Mouse (Mus musculus) small intestine, adult 2 months (tissue): ENCODE results near the gene Actr1a. TPM values are rescaled to one million over a fixed set of nuclear protein-coding genes. Genes with fewer than 3 reads are reported as not detected.

Experiments
- H3K27ac ChIP-seq: fragments of 200-500 bp; 2 replicates; pipeline ENCODE4 v1.5.1; 2012; ENCODE audit warnings: low read depth, low read length, control low read depth, inconsistent platforms; ENCODE audit not compliant: insufficient read depth
- H3K27me3 ChIP-seq: fragments of 200-500 bp; 2 replicates; pipeline ENCODE4 v1.6.1; 2012; ENCODE audit warnings: mild to moderate bottlenecking, moderate library complexity, low read length, inconsistent platforms; ENCODE audit not compliant: control insufficient read depth, insufficient read depth
- H3K36me3 ChIP-seq: fragments of 200-500 bp; 2 replicates; pipeline ENCODE4 v1.6.1; 2012; ENCODE audit warnings: mild to moderate bottlenecking, low read length, control low read depth, inconsistent platforms; ENCODE audit not compliant: control insufficient read depth, insufficient read depth
- H3K4me1 ChIP-seq: fragments of 200-500 bp; 2 replicates; pipeline ENCODE4 v1.6.1; 2012; ENCODE audit warnings: low read length, inconsistent platforms, mixed read lengths; ENCODE audit not compliant: control insufficient read depth, insufficient read depth, insufficient read length
- H3K4me3 ChIP-seq: fragments of 200-500 bp; 2 replicates; pipeline ENCODE4 v1.5.1; 2012; ENCODE audit warnings: low read depth, mild to moderate bottlenecking, control low read depth, inconsistent platforms, low read length, moderate library complexity
- CTCF ChIP-seq: fragments of 200-500 bp; IDR thresholded peaks from 2 replicates; pipeline ENCODE4 v1.5.1; 2012; ENCODE audit warnings: low read depth, mild to moderate bottlenecking, control low read depth, inconsistent platforms, low read length, moderate library complexity, mixed read lengths; ENCODE audit not compliant: insufficient replicate concordance, insufficient read length; ENCODE audit errors: extremely low read depth
- POLR2A ChIP-seq: fragments of 200-500 bp; IDR thresholded peaks from 2 replicates; pipeline ENCODE4 v1.6.1; 2012; ENCODE audit warnings: low read depth, mild to moderate bottlenecking, control low read depth, inconsistent platforms, low read length, moderate library complexity
- WGBS: fragments of 180-500 bp; shearing (Covaris S2); methylation state at CpG from one replicate; pipeline ENCODE4 v1.1.7; 2018; 5-methylcytosine and 5-hydroxymethylcytosine counted together
- polyA plus RNA-seq: library from polyadenylated mRNA; depleted of rRNA; stranded (reverse); fragments of >200 nt; gene quantifications from 2 replicates; pipeline ENCODE4 v1.2.3, GENCODE M21; 2012

Actr1a gene
- polyA plus RNA-seq, 1 experiment, result 78.0 TPM

GRCm38 (mm10) chr19:46399886-46400285 lies 4.3 kb upstream of the Actr1a start:
- H3K27me3 ChIP-seq, result no peaks in the 10 kb centered on the region
- peaks cover 11% of the 10 kb centered on the region for H3K36me3 ChIP-seq
- no peaks in the 10 kb centered on the region for H3K4me1 ChIP-seq
- 81% methylated on average over 7 of the region's 7 CpGs for WGBS
- no peak overlapping the region for H3K27ac ChIP-seq
- no peak for TF ChIP-seq POLR2A
- no peak for TF ChIP-seq CTCF
- no peak overlapping the region for H3K4me3 ChIP-seq

- Histone ChIP-seq H3K4me1 (peaks cover under 1% of the 10 kb centered on the region; the same call in 1 of the 2 replicates), H3K27ac (no peak overlapping the region), H3K36me3 (peaks cover 8% of the 10 kb centered on the region), H3K4me3 (no peak overlapping the region), H3K27me3 (no peaks in the 10 kb centered on the region)
- 91% methylated on average over 6 of the region's 6 CpGs for WGBS
- no peak for TF ChIP-seq POLR2A
- TF ChIP-seq CTCF, result no peak
Measured at GRCm38 (mm10) chr19:46399372-46399771, 3.8 kb upstream of the Actr1a start.

GRCm38 (mm10) chr19:46398401-46398800 lies 2.9 kb upstream of the Actr1a start:
- peaks cover 6% of the 10 kb centered on the region; the same call in 1 of the 2 replicates for H3K4me1 ChIP-seq
- H3K4me3 ChIP-seq, result no peak overlapping the region
- peaks cover 6% of the 10 kb centered on the region for H3K36me3 ChIP-seq
- TF ChIP-seq CTCF (no peak), POLR2A (no peak)
- no peak overlapping the region for H3K27ac ChIP-seq
- H3K27me3 ChIP-seq, result no peaks in the 10 kb centered on the region
- WGBS, result 62% methylated on average over 3 of the region's 3 CpGs

GRCm38 (mm10) chr19:46397436-46398001 lies 2.0 kb upstream of the Actr1a start:
- H3K4me3 ChIP-seq, result peak overlapping the region; percentile 69
- peaks cover 3% of the 10 kb centered on the region; the same call in 1 of the 2 replicates for H3K36me3 ChIP-seq
- peaks cover 6% of the 10 kb centered on the region; the same call in 1 of the 2 replicates for H3K4me1 ChIP-seq
- H3K27me3 ChIP-seq, result no peaks in the 10 kb centered on the region
- H3K27ac ChIP-seq, result no peak overlapping the region
- TF ChIP-seq POLR2A (no peak), CTCF (no peak)
- WGBS, result 15% methylated on average over 18 of the region's 19 CpGs

GRCm38 (mm10) chr19:46396686-46397435 lies 1.3 kb upstream of the Actr1a start, which contains the start of gene Sufu:
Sufu (plus strand) TSS chr19:46396896.
- Histone ChIP-seq H3K4me3 (peak within 1 kb of the TSS; percentile 76), H3K36me3 (peaks cover 3% of the 10 kb centered on the region; the same call in 1 of the 2 replicates), H3K27me3 (no peaks in the 10 kb centered on the region), H3K27ac (no peak within 1 kb of the TSS), H3K4me1 (peaks cover 8% of the 10 kb centered on the region)
- 1% methylated on average over 57 of the region's 57 CpGs for WGBS
- peak; percentile 78; the same call in 1 of the 2 replicates for TF ChIP-seq CTCF
- TF ChIP-seq POLR2A, result peak; percentile 74; the same call in 1 of the 2 replicates

GRCm38 (mm10) chr19:46396109-46396508 lies 561 bp upstream of the Actr1a start:
- Histone ChIP-seq H3K36me3 (peaks cover 2% of the 10 kb centered on the region; the same call in 1 of the 2 replicates), H3K4me3 (no peak overlapping the region), H3K4me1 (peaks cover 8% of the 10 kb centered on the region), H3K27ac (no peak overlapping the region), H3K27me3 (no peaks in the 10 kb centered on the region)
- TF ChIP-seq POLR2A (no peak), CTCF (no peak)
- 7% methylated on average over 8 of the region's 8 CpGs for WGBS

- TF ChIP-seq POLR2A (no peak), CTCF (no peak)
- no peaks in the 10 kb centered on the region for H3K27me3 ChIP-seq
- peak overlapping the region; percentile 72 for H3K27ac ChIP-seq
- H3K36me3 ChIP-seq, result peaks cover 2% of the 10 kb centered on the region; the same call in 1 of the 2 replicates
- H3K4me3 ChIP-seq, result peak overlapping the region; percentile 76
- WGBS, result under 1% methylated on average over 10 of the region's 10 CpGs
- peaks cover 8% of the 10 kb centered on the region for H3K4me1 ChIP-seq
Measured at GRCm38 (mm10) chr19:46394712-46395108, 838 bp downstream of the Actr1a start.
